Mouse (Mus musculus): ENCODE measurements around the gene Fmo3. TPM values are rescaled to one million over a fixed set of nuclear protein-coding genes. Genes with fewer than 3 reads are reported as not detected.

Gene Fmo3
- not detected for polyA plus RNA-seq (2017; shearing (Covaris generic))

GRCm38 (mm10) chr1:162984428-162984827, at the start of gene Fmo3:
Gene Fmo3, minus strand, starts transcription at chr1:162984528.
- ATAC-seq = no peak

- ATAC-seq = no peak
These were observed 38.7 kb upstream of the Fmo3 start for GRCm38 (mm10) chr1:163023075-163023474.

DNA sequence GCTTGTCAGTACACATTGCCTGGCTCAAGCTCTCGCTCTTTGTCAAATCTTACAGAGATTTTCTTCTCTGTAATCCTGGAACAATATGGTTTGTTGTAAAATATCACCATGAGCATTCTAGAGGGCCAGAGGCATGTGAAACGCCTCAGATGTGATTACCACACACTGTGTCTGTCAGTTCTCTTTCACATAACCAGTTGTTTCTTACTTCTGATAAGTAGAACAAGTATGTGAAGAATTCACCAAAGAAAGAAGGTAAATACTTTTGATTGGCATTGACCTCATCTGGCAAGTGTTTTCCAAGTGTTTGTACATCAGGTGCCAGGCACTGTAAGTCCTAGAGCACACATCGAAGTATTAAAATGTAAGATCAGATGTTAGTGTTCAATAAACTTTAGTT, 24.9 kb upstream of the Fmo3 start:
- no peak for ATAC-seq

DNA sequence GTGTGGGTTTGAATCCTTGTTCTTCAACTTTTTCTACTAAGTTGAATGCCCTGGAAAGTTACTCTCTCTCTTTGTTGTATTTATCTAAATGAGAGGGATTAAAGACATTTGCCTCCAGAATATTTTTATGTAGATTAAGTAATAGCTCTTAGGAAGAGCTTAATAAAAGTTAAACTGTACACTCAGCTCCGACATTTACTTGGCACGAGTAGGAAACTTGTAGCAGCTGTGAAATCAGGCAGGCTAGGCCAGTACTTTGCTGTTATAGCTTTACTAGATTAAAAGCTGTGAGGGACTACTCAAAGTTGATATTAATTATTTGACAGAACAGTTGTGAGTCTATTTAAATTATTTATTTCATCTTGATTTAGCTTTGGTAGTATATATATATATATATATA, 19.2 kb upstream of the Fmo3 start:
- ATAC-seq = no peak

- ATAC-seq = no peak
These were observed 17.0 kb upstream of the Fmo3 start for GRCm38 (mm10) chr1:163001271-163001829.

- no peak for ATAC-seq
These were observed 3.2 kb upstream of the Fmo3 start for GRCm38 (mm10) chr1:162987546-162987945.

- no peak for ATAC-seq
These were observed 2.4 kb upstream of the Fmo3 start for GRCm38 (mm10) chr1:162986777-162987176.

- ATAC-seq = no peak
These were observed 1.9 kb upstream of the Fmo3 start for GRCm38 (mm10) chr1:162986121-162986748.

GRCm38 (mm10) chr1:162963556-162963955, 20.8 kb downstream of the Fmo3 start:
- ATAC-seq = no peak

- no peak for ATAC-seq
These were observed 26.9 kb downstream of the Fmo3 start for GRCm38 (mm10) chr1:162957422-162957821.

DNA sequence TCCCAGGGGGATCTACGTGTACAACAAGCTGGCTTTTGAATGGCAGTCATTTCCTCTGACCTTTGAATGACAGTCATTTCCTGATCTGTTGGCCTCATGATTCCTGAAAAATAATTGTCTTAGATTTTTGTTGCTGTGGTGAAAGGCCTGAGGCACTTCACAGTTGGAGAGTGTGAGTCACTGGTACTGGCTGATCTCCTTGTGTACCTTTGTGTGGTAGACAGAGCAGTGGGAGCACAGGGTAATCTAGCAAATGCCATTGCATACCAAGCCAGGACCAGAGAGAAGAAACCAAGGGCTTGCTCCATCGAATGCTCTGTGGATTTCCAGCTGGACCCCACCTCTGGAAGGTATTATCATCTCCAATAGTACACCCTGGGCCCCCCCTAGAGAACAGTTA, 31.2 kb downstream of the Fmo3 start:
- no peak for ATAC-seq

DNA sequence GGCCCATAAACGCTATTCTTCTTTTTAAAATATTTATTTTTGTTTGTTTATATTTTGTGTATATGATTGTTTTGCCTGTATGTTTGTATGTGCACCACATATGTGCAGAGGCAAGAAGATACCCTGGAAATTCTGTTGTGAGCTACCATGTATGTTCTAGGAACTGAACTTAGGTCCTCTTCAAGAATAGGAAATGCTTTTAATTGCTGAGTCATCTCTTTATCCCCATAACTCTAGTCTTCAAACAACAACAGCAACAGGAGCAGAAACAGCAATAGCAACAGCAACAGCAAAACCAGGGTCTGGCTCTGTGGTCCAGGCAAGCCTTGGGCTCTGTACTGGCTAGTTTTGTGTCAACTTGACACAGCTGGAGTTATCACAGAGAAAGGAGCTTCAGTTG, 34.6 kb downstream of the Fmo3 start:
- no peak for ATAC-seq

DNA sequence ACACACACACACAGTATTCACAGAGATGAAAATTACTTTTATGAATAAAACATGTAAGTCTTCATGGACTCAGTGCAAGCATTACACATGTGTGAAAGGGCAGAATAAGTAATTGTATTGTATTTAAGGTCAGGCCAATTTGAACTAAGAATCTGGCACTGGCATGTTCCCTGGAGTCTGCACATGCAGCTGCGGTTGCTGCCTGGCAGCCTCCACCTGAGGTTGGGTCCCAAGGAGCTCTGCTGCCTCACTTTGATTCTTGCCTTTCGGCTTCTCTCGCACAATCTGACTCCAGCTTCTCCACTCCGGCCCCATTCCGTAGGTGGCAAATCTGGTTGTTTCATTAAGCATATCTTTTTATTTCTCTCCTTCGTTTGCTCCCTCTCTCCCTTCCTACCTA, 36.4 kb downstream of the Fmo3 start:
- ATAC-seq = no peak

- no peak for ATAC-seq
These were observed 37.3 kb downstream of the Fmo3 start for GRCm38 (mm10) chr1:162946837-162947558.

DNA sequence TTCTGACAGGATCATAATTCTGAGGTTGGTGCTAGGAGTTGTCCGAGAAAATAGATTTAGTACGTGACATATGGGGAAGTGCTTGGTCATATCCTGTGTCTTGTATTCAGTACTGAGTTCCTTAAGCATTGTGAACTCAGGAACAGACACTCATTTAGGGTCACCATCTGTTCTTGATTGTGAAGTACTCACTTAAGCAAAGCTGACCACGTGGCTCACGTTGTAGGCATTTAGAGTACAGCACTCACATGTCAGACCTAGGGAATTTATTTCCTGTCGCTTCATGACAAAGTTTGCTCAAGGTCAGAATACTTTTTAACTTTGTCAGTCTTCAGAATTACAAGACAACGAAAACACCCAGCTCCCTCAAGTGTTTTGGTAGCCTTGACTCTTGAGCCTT, 40.6 kb downstream of the Fmo3 start:
- no peak for ATAC-seq

DNA sequence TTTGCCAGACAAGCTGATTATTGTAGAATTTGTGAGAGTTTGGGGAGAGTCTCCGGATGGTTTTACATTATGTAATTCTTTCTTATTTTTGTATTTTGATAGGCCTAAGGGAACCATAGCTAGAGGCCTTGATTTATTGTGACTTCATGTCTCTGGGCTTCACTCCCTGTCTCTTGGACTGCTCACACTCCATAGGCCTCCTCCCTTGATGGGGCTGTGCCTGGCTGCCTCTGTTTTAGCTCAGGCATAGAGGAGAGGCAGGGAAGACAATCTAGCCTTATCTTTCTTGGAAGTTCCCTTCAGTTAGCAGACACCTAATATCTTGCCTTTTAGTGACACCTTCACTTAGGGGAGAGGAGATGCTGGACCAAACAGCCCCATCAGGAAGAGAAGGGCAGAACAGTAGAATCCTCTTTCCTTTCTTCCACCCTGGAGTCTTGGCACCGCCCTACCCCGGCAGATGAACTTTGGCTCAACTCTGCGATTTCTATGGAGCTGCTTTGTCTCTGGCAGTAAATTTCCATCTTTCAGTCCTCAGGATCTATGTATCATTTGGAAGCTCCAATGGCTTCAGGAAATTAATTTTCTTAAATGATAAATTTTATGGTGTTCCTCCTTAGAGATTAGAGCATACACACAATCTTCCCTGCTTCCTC, 45.5 kb downstream of the Fmo3 start:
- ATAC-seq = no peak

DNA sequence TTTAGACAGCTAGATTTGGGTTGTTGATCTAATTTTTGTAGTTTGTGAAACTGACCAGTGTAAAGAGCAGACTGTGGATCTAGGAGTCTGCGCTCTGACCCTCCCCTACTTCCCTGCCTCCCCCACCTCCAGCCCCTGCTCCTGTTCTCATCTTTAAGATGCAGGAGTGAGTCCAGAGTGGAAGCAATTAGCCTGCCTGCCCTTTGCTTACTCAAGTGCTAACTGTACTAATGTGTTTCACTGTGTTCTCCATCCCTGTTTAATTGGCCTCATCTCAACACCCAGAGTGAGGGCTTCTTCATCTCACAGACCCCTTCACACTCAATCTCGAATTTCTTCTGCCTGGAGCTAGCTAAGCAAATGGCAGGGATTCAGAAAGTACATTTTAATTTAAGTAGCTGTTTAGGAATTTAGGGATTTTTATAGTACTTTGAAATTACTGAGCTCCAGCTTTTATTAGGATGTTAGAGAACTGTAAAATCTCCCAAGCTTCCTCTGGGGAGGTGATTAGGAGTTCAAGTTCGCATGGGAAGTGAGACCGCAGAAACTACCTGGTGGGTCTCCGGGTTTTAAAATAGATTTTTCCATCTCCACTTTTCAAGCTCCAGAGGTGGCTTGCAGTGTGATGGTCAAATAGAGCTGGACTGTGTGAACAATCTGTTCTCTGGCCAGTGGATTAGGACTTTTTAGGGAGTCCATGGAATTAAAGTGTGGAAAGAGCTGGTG, 46.2 kb downstream of the Fmo3 start:
- no peak for ATAC-seq

GRCm38 (mm10) chr1:162937415-162937814, 46.9 kb downstream of the Fmo3 start, which contains the start of gene Fmo6:
Gene Fmo6, minus strand, starts transcription at chr1:162937515.
- no peak for ATAC-seq

DNA sequence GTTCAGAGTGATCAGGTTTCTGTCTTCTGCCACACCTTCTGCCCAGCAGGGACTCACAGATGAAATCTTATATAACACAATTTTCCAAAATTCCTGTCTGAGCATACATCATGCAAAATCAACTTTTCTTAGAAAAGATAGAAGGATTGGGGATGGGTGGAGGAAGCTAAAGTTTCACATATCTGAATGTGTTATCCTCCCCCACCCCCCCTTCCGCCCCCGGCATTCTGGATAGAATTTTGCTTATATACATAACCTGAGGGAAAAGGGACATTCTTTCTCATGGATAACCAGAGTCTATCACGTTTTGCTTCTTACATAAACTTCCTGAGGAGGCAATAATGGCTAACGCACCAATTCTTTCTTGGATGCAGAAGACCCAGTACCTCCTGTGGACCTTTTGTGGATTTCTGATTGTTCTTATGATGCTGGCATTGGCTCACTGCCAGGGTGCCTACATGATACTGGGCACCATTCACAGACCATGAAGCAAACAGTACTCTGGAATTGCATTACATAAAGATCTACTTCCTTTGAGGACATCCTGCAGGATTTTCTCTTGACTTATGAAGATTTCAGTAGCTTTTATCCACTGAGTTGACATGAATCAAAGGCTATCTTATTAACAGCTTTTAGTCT, 49.8 kb downstream of the Fmo3 start:
- no peak for ATAC-seq

GRCm38 (mm10) chr1:162932386-162932785, 51.9 kb downstream of the Fmo3 start:
- no peak for ATAC-seq

GRCm38 (mm10) chr1:162931880-162932279, 52.4 kb downstream of the Fmo3 start:
- no peak for ATAC-seq

GRCm38 (mm10) chr1:162931310-162931875, 52.9 kb downstream of the Fmo3 start:
- no peak for ATAC-seq
